Mouse (Mus musculus): ENCODE data around the gene Mapk8ip1. TPM values are rescaled to one million over a fixed set of nuclear protein-coding genes. Genes with fewer than 3 reads are reported as not detected.

Mapk8ip1 gene
- polyA plus RNA-seq, 1 experiment: 2.0 TPM

GRCm38 (mm10) chr2:92347191-92347590 is 53.9 kb downstream of the Mapk8ip1 start:
- no peak for TF ChIP-seq POLR2A (IDR thresholded peaks at IDR 0.05; ENCODE audit: borderline replicate concordance, control insufficient read depth, low read depth, low read length)
- no peak for TF ChIP-seq CTCF (IDR thresholded peaks at IDR 0.05; ENCODE audit: control insufficient read depth, insufficient read depth, low read length)
- no peaks in the 10 kb centered on the region for H3K4me1 ChIP-seq (ENCODE audit: control insufficient read depth, insufficient read depth, low read length)
- WGBS: 77% methylated on average over 2 of the region's 2 CpGs
- no peak overlapping the region for H3K27ac ChIP-seq (ENCODE audit: control insufficient read depth, insufficient read depth, low read depth, low read length, poor library complexity)
- no peak overlapping the region for H3K4me3 ChIP-seq (replicated peaks; ENCODE audit: control insufficient read depth, low read depth, low read length)

- TF ChIP-seq POLR2A (IDR thresholded peaks at IDR 0.05; ENCODE audit: borderline replicate concordance, control insufficient read depth, low read depth, low read length) (no peak), CTCF (IDR thresholded peaks at IDR 0.05; ENCODE audit: control insufficient read depth, insufficient read depth, low read length) (no peak)
- no peak overlapping the region for H3K4me3 ChIP-seq (replicated peaks; ENCODE audit: control insufficient read depth, low read depth, low read length)
- no peak overlapping the region for H3K27ac ChIP-seq (ENCODE audit: control insufficient read depth, insufficient read depth, low read depth, low read length, poor library complexity)
- no peaks in the 10 kb centered on the region for H3K4me1 ChIP-seq (ENCODE audit: control insufficient read depth, insufficient read depth, low read length)
Observed at GRCm38 (mm10) chr2:92342418-92342817, 58.6 kb downstream of the Mapk8ip1 start.

Other genes starting within 250 kb of the Mapk8ip1 start
- 14.9 and 15.4 TPM in 2 replicates for gene Pex16, start 26.6 kb downstream of the Mapk8ip1 start, polyA plus RNA-seq (2011; ENCODE audit: insufficient read depth, insufficient read length, low replicate concordance, missing spikeins)
- not detected in 2 replicates for gene Large2, start 26.4 kb downstream of the Mapk8ip1 start, polyA plus RNA-seq (2011; ENCODE audit: insufficient read depth, insufficient read length, low replicate concordance, missing spikeins)
- 2.9 and 6.7 TPM in 2 replicates for gene 1700029I15Rik, start 18.7 kb downstream of the Mapk8ip1 start, polyA plus RNA-seq (2011; ENCODE audit: insufficient read depth, insufficient read length, low replicate concordance, missing spikeins)
- gene Cry2, start 32.8 kb upstream of the Mapk8ip1 start, polyA plus RNA-seq (2011; ENCODE audit: insufficient read depth, insufficient read length, low replicate concordance, missing spikeins): 4.8 and 8.0 TPM in 2 replicates
- gene Slc35c1, start 59.3 kb upstream of the Mapk8ip1 start, polyA plus RNA-seq (2011; ENCODE audit: insufficient read depth, insufficient read length, low replicate concordance, missing spikeins): 8.6 and 18.5 TPM in 2 replicates
- gene Chst1, start 198.4 kb upstream of the Mapk8ip1 start, polyA plus RNA-seq (2011; ENCODE audit: insufficient read depth, insufficient read length, low replicate concordance, missing spikeins): not detected in 2 replicates

Measured in bone marrow, adult 2 months (tissue).